Mouse (Mus musculus): Measurements from ENCODE around the gene Stat5a. TPM values are rescaled to one million over a fixed set of nuclear protein-coding genes. Genes with fewer than 3 reads are reported as not detected.

The Stat5a gene
- polyA plus RNA-seq, 1 experiment = 3.6 TPM

DNA sequence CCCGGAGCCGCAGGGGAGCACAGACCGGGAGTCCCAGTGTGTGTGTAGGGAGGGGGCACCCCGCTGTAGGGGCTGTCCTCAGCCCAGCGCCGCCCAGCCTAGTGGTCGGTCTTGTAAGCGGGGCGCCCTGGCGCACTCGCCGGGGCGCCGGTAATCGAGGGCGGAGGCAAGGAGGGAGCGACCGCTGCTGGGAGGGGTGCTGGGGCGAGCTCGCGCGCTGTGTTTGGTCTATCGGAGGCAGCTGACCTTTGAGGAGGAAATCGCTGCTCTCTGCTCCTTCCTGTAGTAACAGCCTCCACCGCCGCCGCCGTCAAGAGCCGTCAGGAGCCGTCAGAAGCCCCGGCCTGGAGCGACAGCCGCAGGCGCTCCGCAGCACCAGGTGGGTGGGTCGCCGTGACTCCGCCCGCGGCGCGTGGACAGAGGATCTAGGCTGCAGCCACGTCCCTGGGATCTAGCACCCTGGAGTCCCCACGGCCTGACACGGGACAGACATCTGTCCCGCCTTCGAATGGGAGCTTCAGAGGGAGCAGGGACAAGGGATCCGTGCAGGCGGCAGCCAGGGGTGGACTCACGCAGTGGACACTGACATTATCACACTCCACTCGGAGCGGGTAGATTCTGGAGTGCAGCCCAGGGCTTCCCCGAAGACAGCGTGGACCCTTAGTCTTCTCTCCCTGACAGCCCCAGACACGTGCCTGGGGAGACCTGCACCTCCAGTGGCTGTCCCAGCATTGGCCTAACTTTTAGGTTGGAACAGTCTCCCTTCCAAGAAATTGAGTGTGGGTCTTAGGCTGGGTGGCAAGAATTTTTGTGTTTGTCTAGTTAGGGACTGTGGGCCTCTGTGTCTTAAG, 1.3 kb downstream of the Stat5a start:
- H3K4me1 ChIP-seq (ENCODE audit: control insufficient read depth, insufficient read depth, low read length) = no peaks in the 10 kb centered on the region
- H3K4me3 ChIP-seq (ENCODE audit: low read depth, low read length) = peak overlapping the region; percentile 42
- no peaks in the 10 kb centered on the region for H3K36me3 ChIP-seq (ENCODE audit: control insufficient read depth, insufficient read depth, low read length, poor library complexity, severe bottlenecking)
- no peaks in the 10 kb centered on the region for H3K9me3 ChIP-seq (replicated peaks; ENCODE audit: control insufficient read depth, insufficient read depth, low read length, poor library complexity, severe bottlenecking)
- peak overlapping the region; percentile 32 for H3K9ac ChIP-seq (ENCODE audit: low read depth, poor library complexity, severe bottlenecking)
- TF ChIP-seq POLR2A (IDR thresholded peaks at IDR 0.05; ENCODE audit: insufficient read depth, low read length) (no peak), CTCF (IDR thresholded peaks at IDR 0.05; ENCODE audit: low read depth, low read length) (no peak), EP300 (IDR thresholded peaks at IDR 0.05; ENCODE audit: insufficient read depth, low read depth, low read length) (no peak)
- H3K27ac ChIP-seq (ENCODE audit: insufficient read depth, low read length) = no peak overlapping the region
- no peaks in the 10 kb centered on the region for H3K27me3 ChIP-seq (ENCODE audit: control insufficient read depth, insufficient read depth, low read length, poor library complexity, severe bottlenecking)

DNA sequence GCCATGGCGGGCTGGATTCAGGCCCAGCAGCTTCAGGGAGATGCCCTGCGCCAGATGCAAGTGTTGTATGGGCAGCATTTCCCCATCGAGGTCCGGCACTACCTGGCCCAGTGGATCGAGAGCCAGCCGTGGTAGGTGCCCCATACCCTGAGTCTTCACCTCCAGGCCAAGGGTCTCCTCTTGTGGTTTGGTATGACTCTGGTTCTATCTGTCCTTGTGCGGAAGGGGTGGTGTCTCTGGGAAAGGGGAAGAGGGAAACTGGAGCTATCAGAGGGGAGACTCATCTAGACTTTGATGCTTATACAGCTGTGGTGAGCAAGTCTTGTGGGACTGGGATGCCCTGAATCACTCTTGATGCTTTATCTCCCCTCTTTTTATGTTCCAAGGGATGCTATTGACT, 2.2 kb downstream of the Stat5a start:
- no peak overlapping the region for H3K4me3 ChIP-seq (ENCODE audit: low read depth, low read length)
- H3K36me3 ChIP-seq (ENCODE audit: control insufficient read depth, insufficient read depth, low read length, poor library complexity, severe bottlenecking) = no peaks in the 10 kb centered on the region
- H3K27me3 ChIP-seq (ENCODE audit: control insufficient read depth, insufficient read depth, low read length, poor library complexity, severe bottlenecking) = no peaks in the 10 kb centered on the region

DNA sequence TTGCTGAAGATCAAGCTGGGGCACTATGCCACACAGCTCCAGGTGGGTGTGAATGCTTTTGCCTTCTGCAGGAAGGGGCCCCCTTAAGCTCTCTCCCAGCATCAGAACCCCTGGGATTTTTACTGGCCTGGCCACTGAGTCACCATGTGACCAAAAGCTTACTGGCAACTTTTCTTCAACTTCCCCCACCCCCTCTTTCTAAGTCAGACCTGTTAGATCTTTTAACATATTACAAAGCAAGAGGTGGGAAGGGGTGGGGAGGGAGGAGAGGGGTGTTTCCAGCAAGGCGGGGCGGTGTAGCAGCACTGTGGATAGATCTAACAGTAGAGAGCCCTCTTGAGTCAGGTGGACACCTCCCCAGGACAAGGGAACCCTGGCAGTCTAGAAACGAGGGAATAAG, 2.7 kb downstream of the Stat5a start:
- Histone ChIP-seq H3K27me3 (ENCODE audit: control insufficient read depth, insufficient read depth, low read length, poor library complexity, severe bottlenecking) (no peaks in the 10 kb centered on the region), H3K4me3 (ENCODE audit: low read depth, low read length) (no peak overlapping the region), H3K9me3 (replicated peaks; ENCODE audit: control insufficient read depth, insufficient read depth, low read length, poor library complexity, severe bottlenecking) (no peaks in the 10 kb centered on the region), H3K36me3 (ENCODE audit: control insufficient read depth, insufficient read depth, low read length, poor library complexity, severe bottlenecking) (no peaks in the 10 kb centered on the region), H3K4me1 (ENCODE audit: control insufficient read depth, insufficient read depth, low read length) (no peaks in the 10 kb centered on the region), H3K27ac (ENCODE audit: insufficient read depth, low read length) (no peak overlapping the region), H3K9ac (ENCODE audit: low read depth, poor library complexity, severe bottlenecking) (no peak overlapping the region)
- TF ChIP-seq CTCF (IDR thresholded peaks at IDR 0.05; ENCODE audit: low read depth, low read length) = no peak
- TF ChIP-seq POLR2A (IDR thresholded peaks at IDR 0.05; ENCODE audit: insufficient read depth, low read length) = no peak
- TF ChIP-seq EP300 (IDR thresholded peaks at IDR 0.05; ENCODE audit: insufficient read depth, low read depth, low read length) = no peak

More for the DNA sequence above, 2.2 kb downstream of the Stat5a start:
- Histone ChIP-seq H3K9ac (ENCODE audit: low read depth, poor library complexity, severe bottlenecking) (no peak overlapping the region), H3K9me3 (replicated peaks; ENCODE audit: control insufficient read depth, insufficient read depth, low read length, poor library complexity, severe bottlenecking) (no peaks in the 10 kb centered on the region), H3K4me1 (ENCODE audit: control insufficient read depth, insufficient read depth, low read length) (no peaks in the 10 kb centered on the region), H3K27ac (ENCODE audit: insufficient read depth, low read length) (no peak overlapping the region)
- TF ChIP-seq POLR2A (IDR thresholded peaks at IDR 0.05; ENCODE audit: insufficient read depth, low read length) (no peak), EP300 (IDR thresholded peaks at IDR 0.05; ENCODE audit: insufficient read depth, low read depth, low read length) (no peak), CTCF (IDR thresholded peaks at IDR 0.05; ENCODE audit: low read depth, low read length) (no peak)

DNA sequence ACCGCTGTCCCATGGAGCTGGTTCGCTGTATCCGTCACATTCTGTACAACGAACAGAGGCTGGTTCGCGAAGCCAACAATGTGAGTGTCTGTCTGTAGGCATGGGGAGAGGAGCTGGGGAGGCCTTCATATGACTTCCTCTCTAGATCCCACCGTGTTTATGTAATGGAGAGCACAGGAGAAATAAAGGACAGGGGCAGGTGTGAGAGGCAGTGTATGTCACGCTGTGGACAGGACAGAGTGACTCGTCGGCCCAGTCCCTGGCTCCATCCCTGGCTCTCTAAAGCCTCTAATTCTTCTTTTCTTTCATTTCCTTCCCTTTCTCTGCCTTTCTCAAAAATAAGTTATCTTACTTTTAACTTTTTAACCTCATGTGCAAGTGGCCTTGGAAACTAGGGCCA, 4.0 kb downstream of the Stat5a start:
- no peak overlapping the region for H3K27ac ChIP-seq (ENCODE audit: insufficient read depth, low read length)
- no peaks in the 10 kb centered on the region for H3K36me3 ChIP-seq (ENCODE audit: control insufficient read depth, insufficient read depth, low read length, poor library complexity, severe bottlenecking)
- H3K4me3 ChIP-seq (ENCODE audit: low read depth, low read length) = no peak overlapping the region
- H3K9me3 ChIP-seq (replicated peaks; ENCODE audit: control insufficient read depth, insufficient read depth, low read length, poor library complexity, severe bottlenecking) = no peaks in the 10 kb centered on the region
- H3K27me3 ChIP-seq (ENCODE audit: control insufficient read depth, insufficient read depth, low read length, poor library complexity, severe bottlenecking) = no peaks in the 10 kb centered on the region
- no peak overlapping the region for H3K9ac ChIP-seq (ENCODE audit: low read depth, poor library complexity, severe bottlenecking)
- H3K4me1 ChIP-seq (ENCODE audit: control insufficient read depth, insufficient read depth, low read length) = no peaks in the 10 kb centered on the region
- TF ChIP-seq POLR2A (IDR thresholded peaks at IDR 0.05; ENCODE audit: insufficient read depth, low read length) (no peak), CTCF (IDR thresholded peaks at IDR 0.05; ENCODE audit: low read depth, low read length) (no peak), EP300 (IDR thresholded peaks at IDR 0.05; ENCODE audit: insufficient read depth, low read depth, low read length) (no peak)

DNA sequence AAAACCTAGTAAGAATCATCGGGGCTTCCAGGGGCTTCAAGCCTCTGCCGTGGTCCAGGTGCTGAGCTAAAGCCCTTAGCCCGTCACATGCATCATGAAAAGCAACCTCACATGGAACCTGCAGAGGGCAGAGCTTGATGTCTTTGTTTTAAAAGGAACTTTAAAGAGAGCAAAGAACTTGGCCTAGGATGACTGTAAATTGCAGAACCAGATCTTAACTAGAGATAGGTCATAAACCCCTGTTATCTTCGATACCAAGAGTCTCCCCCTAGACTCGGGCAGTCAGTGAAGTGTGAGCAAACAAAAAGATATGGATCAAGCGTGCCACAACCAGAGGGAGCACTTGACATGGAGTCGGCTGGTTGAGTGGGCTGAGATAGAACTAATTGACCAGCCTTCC, 6.5 kb downstream of the Stat5a start:
- Histone ChIP-seq H3K4me1 (ENCODE audit: control insufficient read depth, insufficient read depth, low read length) (no peaks in the 10 kb centered on the region), H3K9me3 (replicated peaks; ENCODE audit: control insufficient read depth, insufficient read depth, low read length, poor library complexity, severe bottlenecking) (no peaks in the 10 kb centered on the region), H3K9ac (ENCODE audit: low read depth, poor library complexity, severe bottlenecking) (no peak overlapping the region), H3K4me3 (ENCODE audit: low read depth, low read length) (no peak overlapping the region), H3K27me3 (ENCODE audit: control insufficient read depth, insufficient read depth, low read length, poor library complexity, severe bottlenecking) (no peaks in the 10 kb centered on the region), H3K36me3 (ENCODE audit: control insufficient read depth, insufficient read depth, low read length, poor library complexity, severe bottlenecking) (no peaks in the 10 kb centered on the region), H3K27ac (ENCODE audit: insufficient read depth, low read length) (no peak overlapping the region)
- TF ChIP-seq EP300 (IDR thresholded peaks at IDR 0.05; ENCODE audit: insufficient read depth, low read depth, low read length) (no peak), CTCF (IDR thresholded peaks at IDR 0.05; ENCODE audit: low read depth, low read length) (no peak), POLR2A (IDR thresholded peaks at IDR 0.05; ENCODE audit: insufficient read depth, low read length) (no peak)

DNA sequence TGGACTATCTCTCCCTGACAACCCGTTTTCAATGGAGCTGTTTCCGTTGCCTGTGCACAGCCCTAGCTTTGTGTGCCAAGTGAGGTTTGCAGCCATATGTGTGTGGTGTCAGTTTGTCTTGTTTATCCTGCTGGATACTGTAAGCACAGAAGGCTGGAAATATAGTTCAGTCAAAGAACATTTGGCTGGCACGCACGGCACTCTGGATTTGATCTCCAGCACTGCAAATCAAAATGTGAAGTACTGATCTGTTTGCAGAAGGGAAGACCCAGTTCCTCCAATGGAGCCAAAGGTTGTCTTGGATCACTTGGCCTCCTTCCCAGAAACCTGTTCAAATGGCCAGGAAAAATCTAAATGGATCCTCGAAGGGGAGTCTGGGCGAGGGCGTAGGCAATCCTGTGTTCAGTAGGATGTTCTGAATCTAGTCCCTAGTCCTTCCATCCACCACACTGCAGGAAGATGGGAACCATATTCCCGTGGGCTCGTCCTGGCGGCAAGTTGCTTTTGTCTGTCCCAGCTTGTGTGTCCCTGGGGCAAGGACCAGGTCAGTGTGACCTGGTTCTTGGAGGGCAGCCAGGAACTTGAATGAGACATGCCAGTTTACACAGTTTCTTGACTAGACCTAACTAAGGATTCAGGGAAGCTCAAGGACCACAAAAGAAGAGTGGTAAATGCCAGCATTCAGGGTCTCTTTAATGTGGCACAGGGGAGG, 11.3 kb downstream of the Stat5a start:
- H3K27ac ChIP-seq (ENCODE audit: insufficient read depth, low read length) = no peak overlapping the region
- H3K27me3 ChIP-seq (ENCODE audit: control insufficient read depth, insufficient read depth, low read length, poor library complexity, severe bottlenecking) = no peaks in the 10 kb centered on the region
- H3K4me3 ChIP-seq (ENCODE audit: low read depth, low read length) = no peak overlapping the region
- H3K9ac ChIP-seq (ENCODE audit: low read depth, poor library complexity, severe bottlenecking) = no peak overlapping the region
- H3K4me1 ChIP-seq (ENCODE audit: control insufficient read depth, insufficient read depth, low read length) = no peaks in the 10 kb centered on the region
- H3K9me3 ChIP-seq (replicated peaks; ENCODE audit: control insufficient read depth, insufficient read depth, low read length, poor library complexity, severe bottlenecking) = no peaks in the 10 kb centered on the region
- no peak for TF ChIP-seq POLR2A (IDR thresholded peaks at IDR 0.05; ENCODE audit: insufficient read depth, low read length)
- TF ChIP-seq CTCF (IDR thresholded peaks at IDR 0.05; ENCODE audit: low read depth, low read length) = no peak
- no peak for TF ChIP-seq EP300 (IDR thresholded peaks at IDR 0.05; ENCODE audit: insufficient read depth, low read depth, low read length)
- no peaks in the 10 kb centered on the region for H3K36me3 ChIP-seq (ENCODE audit: control insufficient read depth, insufficient read depth, low read length, poor library complexity, severe bottlenecking)

Measured in ES-Bruce4 (cell line).